Mouse (Mus musculus) heart, adult 9 months (tissue): ENCODE measurements around the gene Olfr1062.
"Not testable (repeated sequence)": the region's sequence is repeated elsewhere in the genome, so short reads cannot be mapped to it uniquely, and the experiment has no call there.

Source experiments
- DNase-seq, 2 experiments: peaks; one replicate each; pipeline ENCODE4 v3.0.0; 2022; ENCODE audit warnings: low spot score in 2 of 2

The Olfr1062 gene

GRCm38 (mm10) chr2:86426649-86427048, at the start of gene Olfr1062:
Olfr1062 (minus strand) TSS chr2:86426749.
- DNase-seq = not testable (repeated sequence)

- DNase-seq = peak in 1 of 2 experiments; percentile 13
These were observed 38.0 kb upstream of the Olfr1062 start for GRCm38 (mm10) chr2:86464442-86465109.

- DNase-seq = no peak
These were observed 33.9 kb upstream of the Olfr1062 start for GRCm38 (mm10) chr2:86460434-86460833.

- no peak for DNase-seq
These were observed 29.6 kb upstream of the Olfr1062 start, which contains the start of gene Olfr1066 for GRCm38 (mm10) chr2:86456169-86456568. Olfr1066 (minus strand) TSS chr2:86456269.

GRCm38 (mm10) chr2:86450491-86450890, 23.9 kb upstream of the Olfr1062 start, which contains the start of gene Olfr1065:
Olfr1065 (minus strand) TSS chr2:86450591.
- not testable (repeated sequence) for DNase-seq

GRCm38 (mm10) chr2:86442101-86442500, 15.6 kb upstream of the Olfr1062 start:
- not testable (repeated sequence) for DNase-seq

- not testable (repeated sequence) for DNase-seq
These were observed 2.0 kb upstream of the Olfr1062 start for GRCm38 (mm10) chr2:86428511-86428910.

- DNase-seq = no peak
These were observed 12.6 kb downstream of the Olfr1062 start, which contains the start of gene Olfr1061 for GRCm38 (mm10) chr2:86413950-86414349. Olfr1061 (minus strand) TSS chr2:86414050.

GRCm38 (mm10) chr2:86395114-86395513, 31.4 kb downstream of the Olfr1062 start:
- no peak for DNase-seq

- not testable (repeated sequence) for DNase-seq
These were observed 38.1 kb downstream of the Olfr1062 start, which contains the start of gene Olfr1058 for GRCm38 (mm10) chr2:86388461-86388860. Olfr1058 (minus strand) TSS chr2:86388561.

GRCm38 (mm10) chr2:86378293-86378692, 48.3 kb downstream of the Olfr1062 start, which contains the start of gene Olfr1057:
Olfr1057 (minus strand) TSS chr2:86378393.
- DNase-seq = no peak
